Mouse (Mus musculus) MEL-GATA-1-ER (cell line): ENCODE measurements around the gene Sh3glb1.
A peak's percentile ranks its signal among the peaks of the same experiment; 100 is the strongest.
"Not testable (repeated sequence)": the region's sequence is repeated elsewhere in the genome, so short reads cannot be mapped to it uniquely, and the experiment has no call there.

Experiments
- DNase-seq: peaks from one replicate; pipeline ENCODE4 v3.0.0-alpha.2; 2012; ENCODE audit warnings: low read depth; ENCODE audit errors: extremely low read depth

Sh3glb1 gene

DNA sequence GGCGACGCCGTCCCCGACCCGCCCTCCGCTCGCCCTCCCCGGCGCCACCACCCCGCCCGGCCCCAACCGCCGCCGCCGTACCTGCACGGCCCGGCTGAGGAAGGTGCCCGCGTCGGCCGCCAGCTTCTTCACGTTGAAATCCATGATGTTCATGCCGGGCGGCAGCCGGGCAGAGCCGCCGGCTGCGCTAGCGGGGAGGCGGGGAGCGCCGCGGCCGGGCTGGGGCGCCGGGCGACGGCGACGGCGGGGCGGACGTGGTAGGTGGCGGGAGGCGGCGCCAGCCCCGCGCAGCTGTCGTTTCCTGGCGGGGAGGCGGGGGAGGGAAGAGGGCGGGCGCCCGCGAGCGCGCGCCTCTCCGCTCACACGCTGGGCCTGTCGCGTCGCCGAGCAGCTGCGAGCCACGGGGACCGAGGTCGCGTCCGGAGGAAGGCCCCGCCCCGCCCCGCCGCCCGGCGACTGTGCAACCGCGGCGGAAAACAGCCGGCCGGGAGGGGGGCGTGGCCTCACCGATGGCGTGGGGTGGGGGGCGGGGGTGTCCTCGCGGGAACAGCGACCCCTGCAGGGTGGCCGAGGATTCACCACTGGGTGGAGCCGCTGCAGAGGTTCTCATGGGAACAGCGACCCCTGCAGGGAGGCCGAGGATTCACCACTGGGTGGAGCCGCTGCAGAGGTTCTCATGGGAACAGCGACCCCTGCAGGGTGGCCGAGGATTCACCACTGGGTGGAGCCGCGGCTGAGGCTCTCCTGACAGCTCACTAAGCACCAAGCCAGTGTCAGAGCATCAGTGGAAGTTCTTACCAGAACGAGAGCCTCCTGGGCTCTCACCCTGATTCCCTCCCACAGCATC is at the start of gene Sh3glb1:
Gene Sh3glb1 (minus strand): TSS at position 435 of the 847 bp plus-strand sequence.
- peak; percentile 62 for DNase-seq

DNA sequence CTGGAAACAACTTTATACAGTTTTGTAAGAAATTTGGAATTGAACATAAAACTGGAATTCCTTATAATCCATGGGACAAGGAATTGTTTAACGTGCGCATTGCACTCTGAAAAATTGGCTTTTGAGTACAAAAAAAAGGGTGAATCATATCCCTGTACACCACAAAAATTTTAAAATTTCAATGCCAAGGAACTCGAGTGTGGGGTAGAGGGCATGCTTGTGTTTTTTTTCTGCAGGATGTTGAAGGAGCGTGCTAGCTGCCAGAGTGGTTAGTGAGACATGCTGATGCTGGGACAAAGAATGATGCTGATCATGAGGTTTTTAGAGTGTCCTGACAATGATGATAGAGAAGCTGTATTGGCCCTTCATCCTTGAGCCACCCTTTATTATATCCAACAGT is 45.0 kb upstream of the Sh3glb1 start:
- no peak for DNase-seq

DNA sequence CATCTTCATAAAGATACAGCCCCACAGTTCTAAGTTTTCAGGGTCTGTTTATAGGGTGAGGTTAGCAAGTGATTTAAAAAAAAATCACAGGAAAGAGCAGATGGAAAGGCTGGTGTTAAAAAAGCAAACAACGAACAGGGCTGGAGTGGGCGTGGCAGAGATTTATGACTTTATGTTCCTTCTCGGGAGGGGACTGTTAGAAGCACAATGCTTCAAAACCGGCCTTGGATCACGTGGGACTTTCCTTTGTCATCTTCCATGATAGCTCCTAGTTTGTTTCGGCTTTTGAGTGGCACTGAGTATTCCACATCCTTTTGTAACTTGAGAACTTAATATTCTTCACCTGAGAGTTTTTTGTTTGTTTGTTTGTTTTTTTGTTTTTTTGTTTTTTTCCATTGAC is 41.3 kb upstream of the Sh3glb1 start:
- peak; percentile 34 for DNase-seq

DNA sequence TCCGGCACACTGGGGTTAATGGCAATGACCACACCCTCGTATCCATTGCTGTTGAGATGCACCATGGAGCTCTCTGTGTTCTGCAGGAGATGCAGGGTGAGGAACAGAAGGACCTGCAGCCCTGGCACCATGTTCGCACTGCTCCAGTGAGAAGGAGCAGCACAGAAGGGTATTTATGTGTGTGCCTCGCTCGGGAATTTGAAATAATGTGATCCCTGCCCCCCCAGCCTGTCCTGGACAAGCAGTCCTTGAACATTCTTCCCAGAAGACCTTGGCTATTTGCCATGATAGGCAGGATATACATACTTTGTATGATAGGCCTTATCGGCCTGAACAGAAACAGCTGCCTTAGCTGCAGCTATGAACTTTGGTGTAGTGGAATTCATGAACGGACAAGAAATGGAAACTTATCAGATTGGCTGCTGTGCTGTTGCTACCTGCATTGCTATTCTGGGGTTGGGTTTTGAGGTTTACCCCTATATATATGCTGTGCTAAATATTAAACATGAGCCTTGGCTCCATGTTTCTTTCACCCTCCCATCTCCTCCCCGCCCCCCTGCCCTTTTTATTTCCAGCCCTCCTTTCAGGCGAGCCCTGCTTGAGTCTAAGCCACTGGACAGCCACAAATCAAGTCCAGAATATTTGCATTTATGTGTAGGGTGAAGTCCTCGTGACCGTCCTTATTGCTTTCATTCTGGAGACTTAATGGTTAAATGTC is 40.6 kb upstream of the Sh3glb1 start, which contains the start of gene Clca3a1:
Gene Clca3a1 (minus strand): TSS at position 386 of the 718 bp plus-strand sequence.
- peak; percentile 91 for DNase-seq

DNA sequence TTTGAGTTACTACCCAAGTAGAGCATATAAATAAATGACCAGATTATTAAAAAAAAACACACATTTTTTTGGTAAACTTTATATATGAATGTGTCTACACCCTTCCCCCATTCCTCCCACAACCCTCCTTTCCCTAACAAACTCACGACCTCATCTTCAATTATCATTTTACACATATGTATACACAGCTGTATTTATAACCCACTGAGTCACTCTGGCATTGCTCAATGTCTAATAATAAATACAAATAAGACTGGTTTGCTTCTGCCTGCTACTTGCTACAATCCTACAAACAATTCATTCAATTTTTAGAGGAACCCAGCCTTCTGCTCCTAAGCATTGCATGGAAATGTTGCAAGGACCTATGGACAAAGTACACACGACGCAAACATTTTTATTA is 39.6 kb upstream of the Sh3glb1 start:
- no peak for DNase-seq

DNA sequence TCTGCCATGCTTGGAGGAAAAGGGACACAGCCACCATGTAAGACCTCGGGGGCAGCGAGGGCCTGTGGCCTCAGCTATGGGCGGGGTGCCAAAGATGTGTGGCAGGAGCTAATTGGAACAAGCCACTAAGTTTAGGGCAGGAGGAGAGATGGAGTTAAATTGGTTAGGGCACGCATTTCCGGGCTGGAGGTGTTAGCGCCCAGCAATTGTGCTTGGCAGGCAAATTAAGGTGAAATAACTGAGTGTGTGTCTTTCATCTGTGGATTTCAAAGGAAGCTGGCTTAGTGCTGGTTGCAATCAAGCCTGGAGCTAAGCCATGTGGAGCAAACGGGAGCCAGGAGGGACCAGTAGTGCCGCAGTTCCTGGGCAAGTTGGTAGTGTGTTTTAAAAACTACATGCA is 36.0 kb upstream of the Sh3glb1 start:
- not testable (repeated sequence) for DNase-seq

DNA sequence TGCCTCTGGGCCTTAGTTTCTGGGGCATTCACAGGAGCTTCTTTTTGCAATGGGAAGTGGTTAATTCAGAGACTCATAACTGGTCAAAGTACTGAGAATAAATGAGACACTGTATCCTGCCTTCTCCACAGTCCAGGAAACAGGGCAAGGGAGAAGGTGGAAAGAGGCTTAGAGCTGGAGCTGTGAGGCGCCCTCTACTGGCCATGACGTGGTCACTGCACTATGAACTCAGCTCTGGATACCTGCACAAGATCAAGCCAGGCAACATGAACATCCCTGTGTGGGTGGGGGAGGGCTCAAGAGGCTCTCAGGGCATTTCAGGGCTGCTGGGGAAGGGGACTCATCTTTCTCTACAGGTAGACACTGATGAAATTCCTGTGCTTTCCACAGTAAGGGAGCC is 33.0 kb upstream of the Sh3glb1 start:
- peak; percentile 33 for DNase-seq

DNA sequence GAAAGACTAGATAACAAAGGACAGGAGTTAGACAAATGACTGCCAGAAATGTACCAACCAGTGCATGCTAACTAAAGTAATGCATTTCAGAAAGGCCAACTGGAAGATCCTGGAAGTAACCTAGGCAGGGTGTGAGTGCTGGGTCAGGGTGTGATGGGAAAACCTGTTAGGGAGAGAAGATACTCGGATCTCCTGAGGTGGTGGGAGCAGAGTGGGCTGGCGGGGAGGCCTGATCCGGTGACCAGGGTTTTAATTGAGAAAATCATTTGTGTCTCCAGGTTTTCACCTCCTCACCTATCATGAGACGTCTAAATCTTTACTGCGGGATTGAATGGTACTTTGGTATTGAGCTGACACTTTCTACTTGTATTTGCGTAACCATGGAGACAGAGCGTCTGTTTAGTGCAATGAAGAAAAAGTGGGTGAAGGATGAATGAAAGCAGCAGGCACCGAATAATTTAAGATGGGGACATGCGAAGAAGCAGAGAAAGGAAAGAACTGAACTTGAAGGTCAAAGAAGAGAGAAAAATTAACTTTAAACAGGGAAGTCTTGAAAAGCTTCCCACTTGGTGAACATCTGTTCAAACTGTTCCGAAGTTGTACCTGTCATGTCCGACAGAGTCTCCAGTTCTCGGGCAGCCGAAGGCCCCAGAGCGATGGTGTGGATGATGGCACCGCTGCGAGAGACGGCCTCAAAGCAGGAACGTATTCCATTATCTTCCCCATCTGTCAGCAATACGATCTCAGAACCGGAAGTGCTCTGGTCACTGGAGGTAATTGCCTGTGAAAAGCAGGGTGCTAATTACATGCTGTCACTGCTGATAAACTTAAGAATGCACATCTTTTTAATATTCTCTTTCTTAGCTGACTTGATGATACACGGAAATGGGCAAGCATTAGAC is 29.2 kb upstream of the Sh3glb1 start:
- not testable (repeated sequence) for DNase-seq

DNA sequence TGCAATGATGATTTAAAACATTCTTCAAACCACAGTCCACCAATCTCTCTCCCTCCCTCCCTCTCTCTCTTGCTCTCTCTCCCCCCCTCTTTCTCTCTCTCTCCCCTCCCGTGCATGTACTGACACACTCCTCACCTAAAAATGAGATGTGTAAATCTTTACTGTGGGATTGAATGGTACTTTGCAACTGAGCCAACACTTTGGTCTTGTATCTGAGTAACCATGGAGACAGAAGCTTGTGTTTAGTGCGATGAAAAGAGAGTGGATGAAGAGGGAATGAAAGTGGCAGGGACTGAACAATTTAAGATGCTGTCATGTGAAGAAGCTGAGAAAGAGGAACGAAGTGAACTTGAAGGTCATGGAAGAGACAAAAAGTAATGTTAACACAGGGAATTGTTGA is 27.6 kb upstream of the Sh3glb1 start:
- DNase-seq: not testable (repeated sequence)

DNA sequence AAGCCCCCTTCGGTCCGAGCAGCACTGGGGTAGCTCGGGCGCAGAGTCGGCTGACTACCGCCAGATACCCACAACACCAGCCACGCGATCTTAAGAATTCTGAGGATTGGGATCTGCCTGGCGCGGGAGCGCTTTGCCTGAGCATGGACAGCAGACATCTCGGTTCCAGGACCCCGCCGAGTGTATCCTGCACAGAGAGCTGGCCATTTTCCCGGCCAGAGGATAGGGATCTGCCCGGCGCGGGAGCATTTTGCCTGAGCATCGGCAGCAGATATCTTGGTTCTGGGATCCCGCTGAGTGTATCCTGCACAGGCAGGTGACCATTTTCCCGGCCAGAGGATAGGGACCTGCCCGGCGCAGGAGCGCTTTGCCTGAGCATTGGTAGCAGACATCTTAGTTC is 18.3 kb upstream of the Sh3glb1 start:
- DNase-seq: not testable (repeated sequence)

DNA sequence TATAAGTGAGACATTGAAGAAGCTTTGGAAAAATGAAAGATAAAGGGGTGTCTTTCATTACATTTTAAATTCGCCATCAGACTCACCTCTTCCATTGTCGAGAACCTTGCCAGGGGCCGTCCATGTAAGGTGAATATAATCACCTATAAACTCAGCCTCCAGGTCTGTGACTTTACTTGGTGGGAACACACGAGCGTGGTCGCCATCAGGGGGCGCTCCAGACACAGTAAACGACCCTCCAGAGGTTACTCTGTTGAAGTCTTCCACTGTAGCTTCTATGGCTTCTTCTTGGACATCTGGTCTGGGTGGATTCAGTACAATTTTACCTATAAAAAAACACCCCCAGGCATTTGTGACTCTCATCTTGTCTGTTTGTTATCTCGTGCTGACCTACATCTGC is 16.7 kb upstream of the Sh3glb1 start:
- DNase-seq: peak; percentile 39

DNA sequence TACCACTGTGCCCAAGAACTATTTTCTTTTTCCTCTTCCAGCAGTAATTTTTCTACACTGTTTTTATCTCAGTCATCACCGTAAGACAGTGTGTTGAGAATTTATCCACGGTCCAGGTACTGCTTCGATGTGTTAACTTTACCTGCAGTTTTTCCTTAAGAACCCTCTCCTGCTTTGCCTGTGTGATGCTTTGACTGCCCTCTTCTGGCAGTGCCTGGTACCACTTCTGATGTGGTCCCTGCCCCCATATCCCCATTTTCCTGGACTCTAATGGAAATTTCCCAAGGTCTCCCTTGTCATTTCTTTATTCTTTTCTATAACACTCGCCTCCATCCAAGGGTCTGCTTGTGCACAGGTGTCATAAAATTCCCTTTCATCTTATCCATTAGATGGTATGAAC is 3.3 kb upstream of the Sh3glb1 start:
- DNase-seq: peak; percentile 29

DNA sequence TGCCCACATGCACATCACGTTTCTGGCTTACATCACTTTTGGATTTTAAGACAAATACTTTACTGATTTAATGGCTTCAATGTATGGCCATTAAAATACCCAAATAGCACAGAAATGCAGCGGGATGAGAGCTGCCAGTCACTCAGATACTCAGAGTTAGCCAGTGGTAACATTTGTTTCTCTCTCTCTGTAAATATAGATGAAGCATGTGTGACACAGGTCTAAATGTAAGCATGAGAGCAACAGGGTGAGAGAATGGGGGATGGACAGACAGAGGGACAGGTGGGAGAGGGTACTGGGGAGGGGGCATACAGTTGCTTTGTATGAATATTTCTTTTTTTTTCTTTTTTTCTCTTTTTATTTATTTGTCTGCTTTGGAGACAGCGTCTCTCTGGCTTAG is 2.4 kb upstream of the Sh3glb1 start:
- not testable (repeated sequence) for DNase-seq

DNA sequence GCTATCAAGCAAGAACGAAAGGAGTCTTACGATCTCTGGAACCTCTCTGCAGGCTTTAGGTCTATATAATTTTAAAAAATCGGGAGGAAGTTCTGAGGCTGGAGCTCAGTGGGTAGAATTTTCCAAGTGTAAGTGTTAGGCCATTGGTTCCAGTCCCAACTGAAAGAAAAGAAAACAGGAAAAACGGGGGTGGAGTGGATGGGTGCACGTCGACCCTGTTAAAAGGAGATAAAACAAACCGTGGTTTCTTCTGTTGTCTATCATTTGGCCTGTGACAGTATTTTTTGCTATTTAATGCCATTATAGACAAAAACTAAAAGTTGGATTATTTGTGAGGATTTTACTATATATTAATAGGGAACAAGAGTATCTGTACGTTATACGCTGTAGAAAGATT is 1.7 kb upstream of the Sh3glb1 start:
- DNase-seq: peak; percentile 26

DNA sequence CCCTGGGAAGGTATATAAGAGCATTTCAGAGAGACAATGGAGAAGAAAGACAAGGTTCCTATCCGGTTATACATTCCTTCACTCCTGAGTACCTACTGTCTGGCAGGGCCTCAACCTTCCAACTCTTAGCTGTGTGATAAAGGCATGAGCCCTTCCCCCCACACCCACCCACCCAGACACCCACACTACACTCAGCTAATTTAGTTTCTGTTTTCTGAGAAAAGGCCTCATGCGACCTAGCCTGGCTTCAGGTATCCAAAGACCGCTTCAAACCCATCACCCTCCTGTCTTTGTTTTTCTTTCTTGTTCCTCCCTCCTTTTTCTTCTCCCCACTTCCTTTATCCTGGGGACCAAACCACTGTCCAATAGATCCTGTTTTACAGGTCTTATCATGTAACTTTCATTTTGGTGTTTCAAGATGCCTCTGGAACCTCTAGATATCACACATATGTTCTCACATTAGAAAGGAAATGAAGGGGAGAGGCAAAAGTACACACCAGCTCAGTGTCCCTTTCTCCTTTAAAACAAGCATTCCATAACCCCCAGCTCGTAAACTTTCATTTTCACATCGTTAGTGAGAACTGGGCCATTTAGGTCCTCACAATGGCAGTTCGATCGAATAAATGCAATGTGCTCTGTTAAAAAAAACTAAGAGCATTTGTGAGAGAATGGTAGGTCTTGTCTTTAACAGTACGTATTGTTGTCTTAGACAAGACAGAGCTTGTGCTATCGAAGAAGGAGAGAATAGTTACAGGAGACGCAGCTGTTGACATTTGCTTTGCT is 1.1 kb upstream of the Sh3glb1 start:
- peak; percentile 41 for DNase-seq

DNA sequence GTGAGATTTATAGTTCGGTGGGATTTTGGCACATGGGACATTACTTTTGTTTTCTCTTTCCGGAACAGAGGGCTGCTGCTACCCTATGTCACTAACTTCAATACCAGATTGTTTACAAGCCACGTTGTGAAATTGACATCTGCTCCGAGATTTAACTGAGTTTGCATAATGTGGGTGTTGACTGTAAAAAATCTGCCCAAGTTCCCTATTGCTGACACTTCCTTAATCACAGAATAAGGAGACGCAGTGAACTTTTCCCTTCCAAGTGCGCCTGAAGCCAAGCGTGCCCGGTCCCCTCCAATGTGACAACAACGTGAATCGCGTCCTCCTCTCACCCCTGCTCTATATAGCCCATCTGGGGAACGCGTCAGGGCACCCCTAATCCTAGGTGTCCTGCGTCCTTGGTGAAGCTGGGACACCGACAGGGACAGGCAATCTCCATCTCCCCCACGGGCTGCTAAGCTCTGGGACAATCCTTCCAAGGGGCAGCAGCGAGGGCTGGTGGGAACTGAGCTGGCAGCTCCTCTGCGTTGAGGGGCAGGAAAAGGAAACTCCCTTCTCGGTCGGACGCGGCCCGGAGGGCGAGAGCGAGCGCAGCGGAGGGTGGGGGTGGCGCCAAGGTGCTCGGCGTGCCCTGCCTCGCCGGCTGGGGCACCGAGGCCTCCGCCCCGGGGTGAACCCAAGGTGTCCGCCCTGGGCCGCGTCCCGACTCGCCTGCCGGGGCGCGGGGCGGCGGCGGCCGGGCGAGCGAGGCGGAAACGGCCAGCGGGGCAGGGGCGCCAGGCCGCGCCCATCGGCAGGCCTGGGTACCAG is 841 bp downstream of the Sh3glb1 start:
- DNase-seq: peak; percentile 58

DNA sequence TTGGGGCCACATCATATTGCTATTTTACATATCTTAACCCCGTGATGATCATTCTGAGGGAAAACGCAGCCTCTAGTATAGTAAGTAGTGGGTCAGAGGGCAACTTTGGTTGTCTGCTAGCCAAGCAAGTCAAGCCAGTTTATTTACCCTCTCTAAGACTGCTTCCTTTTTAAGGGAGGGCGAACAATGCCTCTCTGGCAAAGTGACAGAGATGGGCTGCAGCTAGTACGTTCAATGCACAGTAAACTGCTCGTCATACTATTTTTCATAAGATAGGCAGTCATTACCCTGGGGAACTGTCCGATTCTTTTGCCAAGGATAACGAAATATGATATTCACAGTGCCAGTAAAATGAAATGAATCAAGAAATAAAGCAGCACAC is 1.4 kb downstream of the Sh3glb1 start:
- peak; percentile 33 for DNase-seq

DNA sequence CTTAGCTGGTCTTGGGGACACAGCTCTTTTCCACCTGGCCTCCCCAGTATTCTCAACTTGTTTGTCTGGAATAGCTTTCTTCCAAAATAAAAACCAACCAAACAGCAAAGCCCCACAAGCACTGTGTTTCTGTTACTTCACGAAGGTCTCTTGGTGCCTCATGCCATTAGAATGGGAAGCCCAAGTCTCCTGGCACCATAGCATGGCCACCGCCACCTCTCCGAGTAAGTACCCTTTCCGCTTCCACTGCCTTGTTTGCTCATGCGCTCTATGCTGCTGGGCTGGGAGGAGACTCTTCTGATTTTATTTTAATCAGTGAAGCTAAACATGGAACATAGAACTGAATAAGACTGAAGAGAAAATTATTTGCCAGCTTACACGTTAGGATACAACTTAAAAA is 2.3 kb downstream of the Sh3glb1 start:
- no peak for DNase-seq

DNA sequence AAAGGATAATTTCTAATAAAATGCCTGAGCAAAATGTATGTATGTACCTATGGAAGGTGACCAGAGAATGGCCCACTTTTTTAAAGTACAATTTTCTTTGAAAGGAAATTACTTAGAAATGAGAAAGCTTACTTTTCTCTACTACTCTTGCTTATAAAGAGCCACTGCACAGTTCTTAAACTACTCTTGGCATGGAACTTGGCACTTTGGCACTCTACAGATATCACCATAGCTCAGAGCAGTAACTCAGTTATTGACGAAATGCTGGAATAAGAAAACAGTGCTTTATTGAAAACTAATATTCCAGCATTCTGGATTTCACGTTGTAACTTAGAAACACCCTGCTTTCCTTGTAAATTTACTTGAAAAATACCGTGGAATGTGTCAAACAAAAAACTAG is 3.0 kb downstream of the Sh3glb1 start:
- no peak for DNase-seq

DNA sequence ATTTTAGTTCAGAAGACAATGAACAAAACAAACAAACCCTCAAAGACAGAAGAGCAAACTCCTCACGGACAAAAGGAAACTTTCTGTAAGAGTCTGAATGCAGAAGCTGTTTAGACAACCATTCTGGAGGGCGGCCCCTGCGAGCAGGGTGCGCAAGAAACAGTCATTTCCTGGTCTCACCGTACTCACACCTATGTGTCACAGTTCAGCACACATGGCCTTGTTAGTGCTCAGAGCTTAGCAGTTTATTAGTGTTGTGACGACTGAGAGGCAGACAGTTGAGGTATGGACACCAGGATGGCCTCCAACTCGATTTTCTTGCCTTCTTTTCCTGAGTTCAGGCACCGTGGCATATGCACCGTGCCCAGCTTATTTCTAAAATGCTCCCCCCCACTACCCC is 4.2 kb downstream of the Sh3glb1 start:
- DNase-seq: no peak
